Mouse (Mus musculus): ENCODE data around the gene Vmn1r124. TPM values are rescaled to one million over a fixed set of nuclear protein-coding genes. Genes with fewer than 3 reads are reported as not detected.
"Not testable (repeated sequence)": the region's sequence is repeated elsewhere in the genome, so short reads cannot be mapped to it uniquely, and the experiment has no call there.

Vmn1r124 gene
- not detected in 2 replicates for polyA plus RNA-seq (2015; fragmentation: Nextera tagmentation; extraction: Ambion mirVana)

DNA sequence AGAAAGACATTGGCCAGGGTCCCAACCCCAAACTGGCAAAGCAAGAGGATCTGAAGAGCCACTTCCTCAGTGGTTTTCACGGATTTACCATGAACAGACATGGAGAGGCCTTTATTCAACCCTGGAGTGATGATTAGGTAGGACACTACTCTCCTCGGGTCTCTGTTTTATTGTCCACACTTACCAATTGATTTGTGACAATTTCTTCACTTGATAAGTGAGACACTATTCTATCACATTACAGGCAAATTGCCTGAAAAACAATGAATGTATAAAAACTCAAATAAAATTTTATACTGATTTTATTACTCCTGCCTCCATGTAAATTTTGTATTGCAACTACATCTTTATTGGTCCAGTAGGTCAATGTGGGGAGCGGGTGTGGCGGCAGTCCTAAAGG is at the start of gene Vmn1r124:
Vmn1r124 (minus strand) TSS at position 101 of the 400 bp plus-strand sequence.
- 74% methylated on average over 4 of the region's 4 CpGs for WGBS
- H3K27ac ChIP-seq (ENCODE audit: low read length); H3K9ac ChIP-seq (ENCODE audit: low read length); H3K4me1 ChIP-seq (replicated peaks; ENCODE audit: control insufficient read depth, insufficient read depth, low read length); H3K9me3 ChIP-seq (ENCODE audit: control insufficient read depth, low read length); H3K27me3 ChIP-seq (ENCODE audit: control insufficient read depth, insufficient read depth, low read depth, low read length); H3K4me3 ChIP-seq (ENCODE audit: low read length); H3K4me2 ChIP-seq (ENCODE audit: low read depth, low read length); ATAC-seq (ENCODE audit: low read depth); H3K36me3 ChIP-seq (ENCODE audit: control insufficient read depth, insufficient read depth, low read length): not testable (repeated sequence)

DNA sequence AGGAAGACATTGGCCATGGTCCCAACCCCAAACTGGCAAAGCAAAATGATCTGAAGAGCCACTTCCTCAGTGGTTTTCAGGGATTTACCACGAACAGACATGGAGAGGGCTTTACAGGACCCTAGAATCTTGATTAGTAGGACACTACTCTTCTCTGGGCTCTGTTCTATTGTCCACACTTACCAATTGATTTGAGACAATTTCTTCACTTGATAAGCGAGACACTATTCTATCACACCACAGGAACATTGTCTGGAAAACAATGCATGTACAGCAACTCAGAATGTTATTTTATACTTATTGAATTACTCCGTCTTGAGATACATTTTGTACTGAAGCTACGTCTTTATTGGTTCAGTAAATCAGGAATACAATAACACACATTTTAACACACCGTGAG is 41.0 kb upstream of the Vmn1r124 start, which contains the start of gene Vmn1r126:
Vmn1r126 (minus strand) TSS at position 101 of the 400 bp plus-strand sequence.
- not testable (repeated sequence) for ATAC-seq (ENCODE audit: low read depth); H3K9me3 ChIP-seq (ENCODE audit: control insufficient read depth, low read length); H3K27ac ChIP-seq (ENCODE audit: low read length); H3K36me3 ChIP-seq (ENCODE audit: control insufficient read depth, insufficient read depth, low read length); H3K27me3 ChIP-seq (ENCODE audit: control insufficient read depth, insufficient read depth, low read depth, low read length); H3K4me1 ChIP-seq (replicated peaks; ENCODE audit: control insufficient read depth, insufficient read depth, low read length); H3K4me2 ChIP-seq (ENCODE audit: low read depth, low read length); H3K4me3 ChIP-seq (ENCODE audit: low read length); H3K9ac ChIP-seq (ENCODE audit: low read length)
- no CpG with 5 or more reads among the region's 5 CpGs for WGBS

DNA sequence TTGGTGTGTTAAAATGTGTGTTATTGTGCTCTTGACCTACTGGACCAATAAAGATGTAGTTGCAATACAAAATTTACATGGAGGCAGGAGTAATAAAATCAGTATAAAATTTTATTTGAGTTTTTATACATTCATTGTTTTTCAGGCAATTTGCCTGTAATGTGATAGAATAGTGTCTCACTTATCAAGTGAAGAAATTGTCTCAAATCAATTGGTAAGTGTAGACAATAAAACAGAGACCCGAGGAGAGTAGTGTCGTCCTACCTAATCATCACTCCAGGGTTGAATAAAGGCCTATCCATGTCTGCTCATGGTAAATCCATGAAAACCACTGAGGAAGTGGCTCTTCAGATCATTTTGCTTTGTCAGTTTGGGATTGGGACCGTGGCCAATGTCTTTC is 11.5 kb upstream of the Vmn1r124 start, which contains the start of gene Vmn1r125:
Vmn1r125 (plus strand) TSS at position 301 of the 400 bp plus-strand sequence.
- H3K36me3 ChIP-seq (ENCODE audit: control insufficient read depth, insufficient read depth, low read length); ATAC-seq (ENCODE audit: low read depth); H3K9ac ChIP-seq (ENCODE audit: low read length); H3K27ac ChIP-seq (ENCODE audit: low read length); H3K4me2 ChIP-seq (ENCODE audit: low read depth, low read length); H3K27me3 ChIP-seq (ENCODE audit: control insufficient read depth, insufficient read depth, low read depth, low read length); H3K4me3 ChIP-seq (ENCODE audit: low read length); H3K4me1 ChIP-seq (replicated peaks; ENCODE audit: control insufficient read depth, insufficient read depth, low read length); H3K9me3 ChIP-seq (ENCODE audit: control insufficient read depth, low read length): not testable (repeated sequence)
- WGBS: 59% methylated on average over 3 of the region's 3 CpGs

Other genes with a start within 250 kb of the Vmn1r124 start
- not detected in 2 replicates for gene Vmn1r119, start 248.2 kb downstream of the Vmn1r124 start, polyA plus RNA-seq (2015; fragmentation: Nextera tagmentation; extraction: Ambion mirVana)
- not detected in 2 replicates for gene Vmn1r120, start 206.8 kb downstream of the Vmn1r124 start, polyA plus RNA-seq (2015; fragmentation: Nextera tagmentation; extraction: Ambion mirVana)
- gene Vmn1r121, start 162.1 kb downstream of the Vmn1r124 start, polyA plus RNA-seq (2015; fragmentation: Nextera tagmentation; extraction: Ambion mirVana): not detected in 2 replicates
- not detected in 2 replicates for gene Vmn1r122, start 126.5 kb downstream of the Vmn1r124 start, polyA plus RNA-seq (2015; fragmentation: Nextera tagmentation; extraction: Ambion mirVana)
- gene Vmn1r123, start 98.4 kb downstream of the Vmn1r124 start, polyA plus RNA-seq (2015; fragmentation: Nextera tagmentation; extraction: Ambion mirVana): not detected in 2 replicates
- not detected in 2 replicates for gene Gm5157, start 70.2 kb downstream of the Vmn1r124 start, polyA plus RNA-seq (2015; fragmentation: Nextera tagmentation; extraction: Ambion mirVana)
- gene Vmn1r125, start 11.6 kb upstream of the Vmn1r124 start, polyA plus RNA-seq (2015; fragmentation: Nextera tagmentation; extraction: Ambion mirVana): not detected in 2 replicates
- gene Vmn1r126, start 40.9 kb upstream of the Vmn1r124 start, polyA plus RNA-seq (2015; fragmentation: Nextera tagmentation; extraction: Ambion mirVana): not detected in 2 replicates
- not detected in 2 replicates for gene Vmn1r127, start 59.2 kb upstream of the Vmn1r124 start, polyA plus RNA-seq (2015; fragmentation: Nextera tagmentation; extraction: Ambion mirVana)
- not detected in 2 replicates for gene Vmn1r128, start 88.8 kb upstream of the Vmn1r124 start, polyA plus RNA-seq (2015; fragmentation: Nextera tagmentation; extraction: Ambion mirVana)
- not detected in 2 replicates for gene Vmn1r129, start 100.7 kb upstream of the Vmn1r124 start, polyA plus RNA-seq (2015; fragmentation: Nextera tagmentation; extraction: Ambion mirVana)
- not detected in 2 replicates for gene Gm6882, start 172.1 kb upstream of the Vmn1r124 start, polyA plus RNA-seq (2015; fragmentation: Nextera tagmentation; extraction: Ambion mirVana)

Data from lung, embryonic 16.5 days (tissue).